Mouse (Mus musculus): ENCODE results near the gene Olfr512.

DNA sequence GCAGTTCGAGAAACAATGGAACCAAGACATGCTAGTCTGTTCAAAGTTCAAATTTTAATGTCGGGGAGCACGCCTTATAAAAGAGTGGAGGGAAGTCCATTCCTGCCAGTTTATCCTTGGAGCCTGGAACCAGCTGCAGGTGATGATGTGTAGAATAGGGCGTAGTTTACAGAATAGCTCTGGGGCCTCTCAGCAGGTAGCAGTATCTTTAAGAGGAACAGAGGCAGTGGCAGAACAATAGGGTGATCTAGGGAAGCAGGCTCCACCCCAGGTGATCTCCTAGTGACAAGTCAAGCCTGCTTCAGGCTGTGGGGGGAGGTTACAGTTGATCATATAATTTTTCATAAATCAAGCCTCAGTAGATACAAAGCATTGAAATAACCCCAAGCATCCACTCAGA, 34.2 kb upstream of the Olfr512 start:
- TF ChIP-seq EP300 (IDR thresholded peaks at IDR 0.05; ENCODE audit: low read depth) (no peak), CTCF (IDR thresholded peaks at IDR 0.05; ENCODE audit: low read depth) (no peak)

All from heart, postnatal 0 days (tissue).